Mouse (Mus musculus) Muller cell, postnatal 12 days (primary cell): ENCODE results near the gene Celsr1.

Experiments
- DNase-seq: peaks from one replicate; pipeline ENCODE4 v3.0.0-alpha.2; 2015; ENCODE audit errors: inconsistent ontology term

Celsr1 gene

GRCm38 (mm10) chr15:86033191-86033841 is at the start of gene Celsr1:
Gene Celsr1, minus strand, starts transcription at chr15:86033777.
- peak; percentile 64 for DNase-seq

DNA sequence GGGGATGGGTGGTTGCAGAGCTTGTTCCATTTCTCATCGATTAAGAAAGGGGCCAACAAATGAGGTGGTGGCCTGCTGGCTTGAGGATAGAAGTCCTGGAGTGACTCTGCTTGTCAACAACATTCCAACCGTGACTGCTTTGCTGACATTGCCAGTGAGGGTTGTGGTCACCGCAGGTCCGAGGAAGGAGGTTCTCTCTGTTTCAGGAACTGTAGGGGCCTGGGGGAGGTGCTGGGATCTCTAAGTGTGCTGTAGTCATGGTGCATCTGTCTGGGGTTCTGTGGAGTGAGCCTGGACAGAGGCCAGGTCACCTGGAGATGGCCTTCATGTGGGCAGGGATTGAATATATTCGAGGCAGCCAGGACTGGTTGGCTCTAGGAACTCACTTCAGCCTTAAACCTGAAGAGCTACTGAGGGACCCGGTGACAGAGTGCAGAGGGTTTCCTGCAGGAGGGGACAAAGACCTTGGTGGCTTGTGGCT is 49.7 kb upstream of the Celsr1 start:
- peak; percentile 62 for DNase-seq

GRCm38 (mm10) chr15:86082551-86082961 is 49.0 kb upstream of the Celsr1 start:
- DNase-seq: peak; percentile 58

- no peak for DNase-seq
Measured at GRCm38 (mm10) chr15:86081654-86082053, 48.1 kb upstream of the Celsr1 start.

GRCm38 (mm10) chr15:86080408-86080807 is 46.8 kb upstream of the Celsr1 start:
- no peak for DNase-seq

GRCm38 (mm10) chr15:86079876-86080275 is 46.3 kb upstream of the Celsr1 start:
- no peak for DNase-seq

GRCm38 (mm10) chr15:86079467-86079866 is 45.9 kb upstream of the Celsr1 start:
- no peak for DNase-seq

GRCm38 (mm10) chr15:86078481-86079216 is 45.1 kb upstream of the Celsr1 start:
- no peak for DNase-seq

DNA sequence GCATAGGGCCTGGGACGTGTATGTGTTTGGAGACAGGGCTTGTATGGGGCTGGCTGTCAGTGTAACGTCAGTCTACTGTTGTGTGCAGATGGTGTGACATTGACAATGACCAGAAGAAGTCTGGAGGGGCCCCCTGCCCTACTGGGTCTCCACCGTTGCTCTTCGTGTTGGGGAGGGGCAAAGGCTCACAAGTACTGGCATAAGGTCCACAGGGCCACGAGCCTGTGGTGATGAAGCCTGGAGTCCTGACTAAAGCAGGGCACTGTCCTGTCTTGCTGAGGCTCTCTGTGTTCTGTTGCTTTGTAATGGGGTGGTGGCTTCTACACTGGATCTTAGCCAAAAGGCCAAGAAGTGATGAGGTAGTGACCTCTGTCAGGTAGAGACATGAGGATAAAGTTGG is 44.4 kb upstream of the Celsr1 start:
- no peak for DNase-seq

DNA sequence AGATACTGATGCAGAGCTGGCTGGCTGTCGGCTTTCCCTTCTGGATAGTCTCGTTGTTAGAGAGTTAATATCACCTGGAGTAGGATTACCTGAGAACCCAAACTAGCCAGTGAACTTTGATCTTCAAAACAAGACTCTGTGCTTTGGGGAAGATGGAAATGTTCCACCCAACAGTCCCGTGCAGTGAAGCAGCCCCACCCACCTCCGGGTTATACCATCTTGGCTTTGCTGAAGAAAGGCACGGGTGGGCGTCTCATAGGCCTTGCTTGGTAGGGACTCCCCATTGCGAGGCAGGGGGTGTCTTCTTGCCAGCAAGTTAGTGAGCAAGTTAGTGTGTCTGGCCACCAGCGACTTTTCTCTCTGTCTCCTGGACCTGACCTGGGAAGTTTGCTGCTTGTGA is 42.8 kb upstream of the Celsr1 start:
- no peak for DNase-seq

DNA sequence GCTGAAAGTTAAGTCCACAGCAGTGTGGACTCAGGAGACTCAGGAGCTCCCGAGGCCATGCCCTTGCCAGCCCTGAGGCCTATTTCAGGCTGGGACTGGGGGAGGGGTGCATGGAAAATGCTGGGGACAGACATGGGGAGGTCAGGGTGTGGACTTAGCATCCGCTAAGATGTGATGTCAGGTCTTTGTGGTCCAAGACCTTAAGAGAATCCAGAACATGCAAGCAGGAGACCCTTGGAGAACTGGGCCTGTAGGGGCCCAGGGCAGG is 42.4 kb upstream of the Celsr1 start:
- no peak for DNase-seq

DNA sequence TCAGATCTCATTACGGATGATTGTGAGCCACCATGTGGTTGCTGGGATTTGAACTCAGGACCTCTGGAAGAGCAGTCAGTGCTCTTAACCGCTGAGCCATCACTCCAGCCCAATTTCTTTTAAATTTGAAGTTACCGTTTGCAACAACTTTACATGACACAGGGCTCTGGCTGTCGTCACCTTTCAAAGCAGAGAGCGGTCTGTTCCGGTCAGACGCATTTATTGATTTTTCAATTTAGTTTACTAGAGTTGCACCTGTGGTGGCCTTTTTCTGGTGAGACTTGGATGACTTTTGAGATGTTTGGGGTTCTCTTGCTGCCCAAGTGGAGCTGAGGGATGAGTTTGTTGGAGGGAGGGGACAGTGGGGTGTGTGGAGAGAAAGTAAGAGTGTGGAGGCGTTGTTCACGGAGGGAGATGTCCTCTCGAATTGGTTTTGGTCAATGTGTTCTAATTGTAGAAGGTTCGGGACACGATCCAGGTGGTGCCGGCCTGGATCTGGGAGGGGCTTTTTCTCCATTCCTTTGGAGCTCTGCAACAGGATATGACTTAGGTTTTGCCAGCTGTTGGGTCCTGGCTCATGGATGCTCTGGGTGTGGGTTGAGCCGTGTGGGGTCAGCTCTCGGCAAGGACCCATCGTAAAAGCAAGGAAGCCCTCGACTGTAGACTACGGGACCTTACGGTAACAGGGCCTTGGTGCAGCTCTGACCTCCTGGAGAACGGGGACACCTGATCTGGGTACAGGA is 41.9 kb upstream of the Celsr1 start:
- no peak for DNase-seq

DNA sequence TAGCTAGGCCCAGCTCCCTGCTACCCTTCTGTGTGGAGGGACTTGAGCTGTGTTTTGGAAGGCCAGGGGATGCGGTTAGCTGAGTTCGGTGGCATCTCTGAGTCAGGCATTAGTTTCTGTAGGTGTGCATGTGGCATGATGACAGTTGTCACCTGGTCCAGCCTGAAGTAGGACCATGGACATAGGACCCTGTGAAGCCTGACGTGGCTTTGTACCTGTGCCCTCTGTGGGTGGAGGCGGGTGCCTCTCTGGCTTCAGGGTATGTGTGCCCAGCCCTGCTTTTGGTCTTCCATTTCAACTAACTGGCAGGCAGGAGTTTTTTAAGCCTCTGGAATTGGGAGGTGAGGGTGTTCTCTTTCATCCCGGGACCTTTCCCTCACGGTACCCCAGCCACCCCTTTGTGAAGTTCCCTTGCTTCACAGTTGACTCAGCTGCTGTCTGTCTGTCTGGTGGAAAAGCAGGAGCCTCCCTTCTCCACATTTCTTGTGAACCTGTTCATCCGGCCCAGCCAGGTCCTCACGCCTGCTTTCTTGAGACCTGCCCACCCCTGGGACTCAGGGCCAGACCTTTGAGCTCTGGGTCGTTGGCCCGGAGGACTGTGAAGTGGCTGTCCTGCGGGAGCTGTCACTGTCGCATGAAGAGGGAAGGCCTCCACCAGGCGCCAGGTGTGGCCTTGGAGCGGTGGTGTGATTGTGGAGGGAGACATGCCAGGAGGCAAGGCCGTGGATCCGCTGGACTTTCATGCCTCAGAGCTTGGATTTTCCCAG is 40.8 kb upstream of the Celsr1 start:
- DNase-seq: no peak

DNA sequence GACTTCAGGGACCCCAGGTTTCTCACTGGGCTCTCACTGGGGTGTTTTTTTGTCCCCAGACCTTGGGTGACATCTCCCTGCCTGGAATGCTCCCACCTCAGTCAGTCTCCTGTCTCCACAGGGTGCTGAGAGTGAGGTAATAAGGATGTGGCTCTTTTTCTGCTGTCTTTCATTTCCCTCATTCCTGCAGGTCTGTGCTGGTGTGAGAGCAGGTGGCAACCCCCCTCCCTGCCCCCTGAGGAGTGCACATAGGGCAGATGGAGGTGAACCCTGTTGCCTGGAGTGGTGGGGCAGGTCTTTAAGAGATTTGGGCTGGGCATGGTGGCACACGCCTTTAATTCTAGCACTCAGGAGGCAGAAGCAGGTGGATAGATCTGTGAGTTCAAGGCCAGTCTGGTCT is 37.6 kb upstream of the Celsr1 start:
- DNase-seq: no peak

DNA sequence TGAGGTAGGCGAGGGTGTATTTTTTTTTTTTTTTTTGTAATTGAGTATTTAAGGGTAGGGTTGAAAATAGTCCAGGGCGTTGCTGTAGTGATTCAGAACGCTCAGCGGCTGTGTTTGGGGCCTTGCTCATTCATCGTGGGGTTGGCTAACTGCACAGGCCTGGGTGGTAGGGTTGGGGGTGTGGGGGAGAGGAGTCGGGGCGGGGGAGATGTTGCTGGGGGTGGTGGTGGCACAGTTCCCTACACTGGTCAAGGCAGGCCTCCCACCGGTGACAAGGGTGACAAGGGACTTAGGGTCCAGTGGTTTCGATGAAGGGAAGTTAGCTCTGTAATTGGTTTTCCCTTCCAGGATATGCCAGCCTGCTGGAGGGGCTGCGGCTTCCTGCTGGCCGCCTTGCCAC is 36.8 kb upstream of the Celsr1 start:
- DNase-seq: no peak

DNA sequence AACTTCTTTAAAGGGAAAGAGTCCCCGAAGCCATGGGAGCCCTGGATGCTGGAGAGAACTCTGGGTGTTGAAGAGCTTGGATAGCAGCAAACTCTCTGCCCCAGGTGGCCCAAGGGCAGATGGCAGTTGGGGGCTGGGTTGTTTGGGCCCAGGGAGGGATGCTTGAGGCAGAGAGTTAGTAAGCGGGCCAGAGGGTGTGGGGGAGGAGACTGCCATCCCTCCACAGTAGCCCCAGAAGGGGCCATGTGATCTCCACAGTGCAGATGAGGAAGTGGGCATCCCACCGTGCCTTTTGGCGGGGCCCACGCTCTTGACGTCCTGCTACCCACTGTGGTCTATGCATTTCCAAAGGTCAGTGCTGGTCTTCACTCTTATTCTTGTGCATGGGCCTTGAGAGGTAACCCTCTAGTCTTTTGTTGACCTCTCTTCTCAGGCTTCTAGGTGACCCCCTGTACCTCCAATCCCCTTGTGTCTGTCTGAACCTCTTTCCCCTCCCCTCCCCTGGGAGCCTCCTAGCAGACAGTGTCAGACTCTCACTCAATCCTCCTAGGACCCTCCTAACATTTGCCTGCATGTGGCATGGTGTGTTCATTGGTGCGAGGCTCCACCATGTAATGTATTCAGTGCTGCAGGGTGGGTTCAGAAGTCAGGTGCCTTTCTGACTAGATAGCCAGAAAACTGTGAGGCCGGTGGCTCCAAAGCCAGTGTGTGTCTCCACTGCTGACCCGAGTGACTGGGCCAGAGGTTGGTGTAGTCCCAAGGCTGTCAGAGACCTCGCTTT is 35.6 kb upstream of the Celsr1 start:
- no peak for DNase-seq

- DNase-seq: no peak
Measured at GRCm38 (mm10) chr15:86067941-86068495, 34.4 kb upstream of the Celsr1 start.

GRCm38 (mm10) chr15:86067581-86067910 is 34.0 kb upstream of the Celsr1 start:
- DNase-seq: no peak

- DNase-seq: no peak
Measured at GRCm38 (mm10) chr15:86066836-86067580, 33.4 kb upstream of the Celsr1 start.

GRCm38 (mm10) chr15:86065367-86065766 is 31.8 kb upstream of the Celsr1 start:
- DNase-seq: no peak
